Mouse (Mus musculus): ENCODE measurements around the gene Gm14327. TPM values are rescaled to one million over a fixed set of nuclear protein-coding genes. Genes with fewer than 3 reads are reported as not detected.
"Not testable (repeated sequence)": the region's sequence is repeated elsewhere in the genome, so short reads cannot be mapped to it uniquely, and the experiment has no call there.

Gene Gm14327
- 1 to 10 TPM; 1.7 to 2.3 TPM for total RNA-seq (2021)
- long read RNA-seq, experiment 1, partial matches to known transcripts: 0 of 3 reads
- long read RNA-seq, experiment 1, other reads (novel, unspliced or antisense): 1 of 3 reads
- long read RNA-seq, experiment 2: 0 reads

GRCm38 (mm10) chr2:177897046-177897578, at the start of gene Gm14327:
Gm14327 (plus strand) TSS chr2:177897096.
- DNase-seq (ENCODE audit: low spot score in 2 of 2): not testable (repeated sequence)

- not testable (repeated sequence) for DNase-seq (ENCODE audit: low spot score in 2 of 2)
These were observed 34.6 kb upstream of the Gm14327 start for GRCm38 (mm10) chr2:177862254-177862653.

- peak in 1 of 2 experiments; percentile 16 for DNase-seq (ENCODE audit: low spot score in 2 of 2)
These were observed 9.2 kb upstream of the Gm14327 start for GRCm38 (mm10) chr2:177887743-177888142.

- not testable (repeated sequence) for DNase-seq (ENCODE audit: low spot score in 2 of 2)
These were observed 1.3 kb downstream of the Gm14327 start for GRCm38 (mm10) chr2:177898171-177898570.

GRCm38 (mm10) chr2:177903276-177903675, 6.4 kb downstream of the Gm14327 start:
- not testable (repeated sequence) for DNase-seq (ENCODE audit: low spot score in 2 of 2)

GRCm38 (mm10) chr2:177925563-177926103, 28.7 kb downstream of the Gm14327 start, which contains the start of gene Zfp972:
Zfp972 (minus strand) TSS chr2:177925613.
- DNase-seq (ENCODE audit: low spot score in 2 of 2): not testable (repeated sequence)

Other genes with a start within 250 kb of the Gm14327 start
- 10 to 100 TPM; 12.9 to 16.6 TPM for gene Gm14322, start 137.8 kb upstream of the Gm14327 start, total RNA-seq (2021)
- 10 to 100 TPM; 60.5 to 75.2 TPM for gene Gm14325, start 56.8 kb upstream of the Gm14327 start, total RNA-seq (2021)
- 1 to 10 TPM; 1.6 to 1.7 TPM for gene Zfp972, start 28.5 kb downstream of the Gm14327 start, total RNA-seq (2021)
- gene Gm14326, start 60.2 kb downstream of the Gm14327 start, total RNA-seq (2021): 10 to 100 TPM; 24.5 to 27.1 TPM
- 10 to 100 TPM; 18.6 to 22.1 TPM for gene Zfp971, start 126.2 kb downstream of the Gm14327 start, total RNA-seq (2021)
- 10 to 100 TPM in 1 of 2 experiments, 1 to 10 TPM in 1; 8.4 to 11.4 TPM for gene Zfp931, start 181.4 kb downstream of the Gm14327 start, total RNA-seq (2021)
- under 1 TPM; 0.17 to 0.29 TPM for gene Phactr3, start 221.9 kb downstream of the Gm14327 start, total RNA-seq (2021)